Comparison of ENCODE assay signal across 8 mouse cellular contexts in the genomic region with DNA sequence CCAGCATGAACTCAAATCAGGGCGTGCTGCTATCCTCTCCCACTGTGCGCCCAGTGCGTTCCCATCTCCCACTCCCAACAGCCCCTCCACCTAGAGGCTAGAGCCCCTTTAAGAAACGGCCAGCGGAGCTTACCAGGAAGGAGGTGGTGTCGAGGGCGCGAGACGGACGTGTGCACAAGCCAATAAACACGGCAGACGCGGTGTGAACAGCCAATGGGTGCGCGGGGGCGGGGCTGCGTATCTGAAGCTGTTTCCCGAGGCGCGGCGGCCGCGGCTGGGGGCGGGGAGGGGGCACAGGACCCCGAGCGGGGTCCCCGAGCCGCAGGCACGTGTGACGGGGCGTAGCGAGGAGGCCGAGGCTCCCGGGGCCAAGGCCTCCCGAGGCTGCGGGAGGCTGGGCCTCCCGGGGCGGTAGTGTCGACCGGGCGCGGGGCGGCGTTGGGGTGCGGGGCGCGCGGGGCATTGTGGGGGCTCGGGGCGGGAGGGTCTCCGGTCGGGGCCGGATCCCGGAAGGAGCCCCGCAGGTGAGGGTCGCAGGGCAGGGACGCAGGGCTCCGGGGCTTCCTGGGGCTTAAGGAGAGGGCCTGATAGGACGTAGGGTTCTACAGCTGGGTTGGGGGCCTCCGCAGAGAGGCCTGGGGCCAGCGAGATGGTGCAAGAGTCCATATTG. TPM values are rescaled to one million over a fixed set of nuclear protein-coding genes. Genes with fewer than 3 reads are reported as not detected.
A peak's percentile ranks its signal among the peaks of the same experiment; 100 is the strongest.
DNase-seq lines count a peak whose midpoint lies in the region; ATAC-seq and TF ChIP-seq lines count a peak whose summit lies in the region.

A gene (plus strand): TSS at position 213 of the 670 bp plus-strand sequence.
A gene (minus strand): TSS at position 445 of the 670 bp plus-strand sequence.

- intact Hi-C loops in gastrocnemius, adult 2 months (cut with DNase I), result no loop called here

- no peaks in the 10 kb centered on the region for H3K9me3 ChIP-seq in hindbrain, postnatal 0 days (ENCODE audit: low read length)
- no peaks in the 10 kb centered on the region for H3K9me3 ChIP-seq in megakaryocyte, embryonic 14.5 days

- H3K4me2 ChIP-seq in hindbrain, postnatal 0 days (ENCODE audit: low read depth, low read length), result peak within 1 kb of the TSS; percentile 64

- peak within 1 kb of the TSS; percentile 98 for H3K27ac ChIP-seq in gastrocnemius, adult 2 months
- H3K27ac ChIP-seq in hindbrain, postnatal 0 days, result peak within 1 kb of the TSS; percentile 93

- TF ChIP-seq CTCF in gastrocnemius, adult 2 months (IDR thresholded peaks at IDR 0.05), result no peak
- TF ChIP-seq CTCF in hindbrain, postnatal 0 days (IDR thresholded peaks at IDR 0.05; ENCODE audit: low read depth), result peak; percentile 37

- H3K4me3 ChIP-seq in gastrocnemius, adult 2 months, result peak within 1 kb of the TSS; percentile 79
- H3K4me3 ChIP-seq in hindbrain, postnatal 0 days (ENCODE audit: low read length), result peak within 1 kb of the TSS; percentile 89
- peak within 1 kb of the TSS; percentile 96 for H3K4me3 ChIP-seq in megakaryocyte, embryonic 14.5 days (replicated peaks)

- peak within 1 kb of the TSS; percentile 98 for H3K9ac ChIP-seq in hindbrain, postnatal 0 days (replicated peaks; ENCODE audit: low read length)

- peaks cover 17% of the 10 kb centered on the region for H3K36me3 ChIP-seq in hindbrain, postnatal 0 days (ENCODE audit: insufficient read depth, low read length)
- peaks cover 34% of the 10 kb centered on the region for H3K36me3 ChIP-seq in megakaryocyte, embryonic 14.5 days (replicated peaks; ENCODE audit: low read length)

- WGBS in hindbrain, postnatal 0 days, result 3% methylated on average over 56 of the region's 61 CpGs

- H3K4me1 ChIP-seq in hindbrain, postnatal 0 days (ENCODE audit: insufficient read depth, low read length), result peaks cover 7% of the 10 kb centered on the region; the same call in 1 of the 2 replicates
- H3K4me1 ChIP-seq in megakaryocyte, embryonic 14.5 days, result peaks cover 64% of the 10 kb centered on the region

- peak; percentile 91 for DNase-seq in WW6 (ENCODE audit: low read depth, low spot score)
- peak; percentile 98 to 100 for DNase-seq in cerebellum, postnatal 4 days (ENCODE audit: low spot score in 2 of 2)
- DNase-seq in gastrocnemius, adult 2 months, result peak; percentile 97
- peak; percentile 97 for DNase-seq in hindbrain, postnatal 0 days (ENCODE audit: low spot score)
- peak; percentile 97 to 99 for DNase-seq in left cerebral cortex, adult 8-10 months (ENCODE audit: low spot score in 2 of 2)
- peak; percentile 99 for DNase-seq in right cerebral cortex, postnatal 10 days (ENCODE audit: low spot score in 2 of 2)
- peak; percentile 96 for DNase-seq in urinary bladder, postnatal 25 days (ENCODE audit: low spot score)

- ATAC-seq in hindbrain, postnatal 0 days, result peak; percentile 94

- no peaks in the 10 kb centered on the region for H3K27me3 ChIP-seq in hindbrain, postnatal 0 days (ENCODE audit: insufficient read depth, low read length)
- H3K27me3 ChIP-seq in megakaryocyte, embryonic 14.5 days (replicated peaks), result no peaks in the 10 kb centered on the region

RNA-seq across cellular contexts. Expression of the first gene that starts in this region (rescaled TPM):
- 100 to 1,000 TPM; 108 to 112 TPM for total RNA-seq in gastrocnemius, adult 2 months (2021)
- total RNA-seq in hindbrain, postnatal 0 days (2014; rRNA removed), result 532 and 593 TPM in 2 replicates
- 343 and 360 TPM in 2 replicates for polyA plus RNA-seq in hindbrain, postnatal 0 days (2015; fragmentation: Nextera tagmentation; extraction: Ambion mirVana)
- total RNA-seq in left cerebral cortex, adult 8-10 months (2022), result 100 to 1,000 TPM; 419 to 440 (median 422) TPM
- polyA plus RNA-seq in megakaryocyte, embryonic 14.5 days (2012; ENCODE audit: insufficient read depth, low replicate concordance), result 3,667 and 5,102 TPM in 2 replicates

RNA-seq across cellular contexts. Expression of the second gene that starts in this region (rescaled TPM):
- 10 to 100 TPM; 70.4 to 83.9 TPM for total RNA-seq in gastrocnemius, adult 2 months (2021)
- 48.7 and 56.8 TPM in 2 replicates for total RNA-seq in hindbrain, postnatal 0 days (2014; rRNA removed)
- 53.8 and 56.6 TPM in 2 replicates for polyA plus RNA-seq in hindbrain, postnatal 0 days (2015; fragmentation: Nextera tagmentation; extraction: Ambion mirVana)
- total RNA-seq in left cerebral cortex, adult 8-10 months (2022), result 10 to 100 TPM; 43.0 to 52.5 (median 47.1) TPM
- polyA plus RNA-seq in megakaryocyte, embryonic 14.5 days (2012; ENCODE audit: insufficient read depth, low replicate concordance), result 33.5 and 40.2 TPM in 2 replicates

Comparison
In these comparisons a context has a peak if more than half of its experiments do, and no peak if none do; other contexts are left out.
1. Peak in every context shown above with its lines: DNase-seq, ATAC-seq, H3K4me3 ChIP-seq and H3K27ac ChIP-seq.
2. RNA of the first gene that starts in this region (polyA plus RNA-seq): 3,667 to 5,102 TPM in megakaryocyte, embryonic 14.5 days; 343 to 360 TPM in hindbrain, postnatal 0 days; every median in the first group is over 10 times any median in the second.